Mouse (Mus musculus) limb, embryonic 13.5 days (tissue): Measurements from ENCODE around the gene Ndufs4. TPM values are rescaled to one million over a fixed set of nuclear protein-coding genes. Genes with fewer than 3 reads are reported as not detected.
A peak's percentile ranks its signal among the peaks of the same experiment; 100 is the strongest.

Experiments
- ATAC-seq: fragments of 200-750 bp; cut with Nextera tagmentation; 2 replicates; pipeline ENCODE4 v1.8.0; 2017; ENCODE audit warnings: low read depth, moderate number of reproducible peaks, moderate TSS enrichment; ENCODE audit not compliant: low FRiP score
- H3K27ac ChIP-seq: fragments of 300-500 bp; sonication (generic); 2 replicates; pipeline ENCODE4 v1.5.1; 2015; ENCODE audit warnings: inconsistent platforms, mild to moderate bottlenecking, moderate library complexity
- H3K27me3 ChIP-seq: fragments of 300-500 bp; sonication (generic); 2 replicates; pipeline ENCODE4 v1.6.1; 2015; ENCODE audit warnings: mild to moderate bottlenecking, inconsistent platforms
- H3K36me3 ChIP-seq: fragments of 300-500 bp; sonication (generic); 2 replicates; pipeline ENCODE4 v1.6.1; 2015; ENCODE audit warnings: inconsistent platforms, mild to moderate bottlenecking, moderate library complexity
- H3K4me1 ChIP-seq: fragments of 300-500 bp; sonication (generic); 2 replicates; pipeline ENCODE4 v1.6.1; 2015; ENCODE audit warnings: inconsistent platforms
- H3K4me2 ChIP-seq: fragments of 300-500 bp; sonication (generic); replicated peaks from 2 replicates; pipeline ENCODE4 v1.6.1; 2015; ENCODE audit warnings: inconsistent platforms, mild to moderate bottlenecking, moderate library complexity
- H3K4me3 ChIP-seq: fragments of 300-500 bp; sonication (generic); 2 replicates; pipeline ENCODE4 v1.5.1; 2015; ENCODE audit warnings: moderate library complexity, mild to moderate bottlenecking, inconsistent platforms
- H3K9ac ChIP-seq: fragments of 300-500 bp; sonication (generic); 2 replicates; pipeline ENCODE4 v1.6.1; 2015; ENCODE audit warnings: mild to moderate bottlenecking, inconsistent platforms
- H3K9me3 ChIP-seq: fragments of 300-500 bp; sonication (generic); 2 replicates; pipeline ENCODE4 v1.6.1; 2016; ENCODE audit warnings: inconsistent platforms
- WGBS: fragments of 180-500 bp; shearing (Covaris S2); methylation state at CpG from one replicate; pipeline ENCODE4 v1.1.7; 2015; 5-methylcytosine and 5-hydroxymethylcytosine counted together
- polyA plus RNA-seq: library from polyadenylated mRNA; unstranded; fragments of >200 nt; fragmentation: Nextera tagmentation; extraction: Ambion mirVana; gene quantifications from 2 replicates; pipeline ENCODE4 v1.2.1, GENCODE M21; 2015

The Ndufs4 gene
- polyA plus RNA-seq, 1 experiment from 2014 or later, result 292 TPM

GRCm38 (mm10) chr13:114394784-114395183 is 6.7 kb upstream of the Ndufs4 start:
- Histone ChIP-seq H3K4me3 (no peak overlapping the region), H3K36me3 (no peaks in the 10 kb centered on the region), H3K4me1 (no peaks in the 10 kb centered on the region), H3K9ac (no peak overlapping the region), H3K27me3 (0 out of 2 replicates have a peak, but pooled peaks cover 4% of the 10 kb centered on the region), H3K27ac (no peak overlapping the region), H3K4me2 (no peak overlapping the region), H3K9me3 (no peaks in the 10 kb centered on the region)
- no peak for ATAC-seq
- 96% methylated on average over 2 of the region's 2 CpGs for WGBS

GRCm38 (mm10) chr13:114392501-114392900 is 4.4 kb upstream of the Ndufs4 start:
- no peak for ATAC-seq
- peaks cover 3% of the 10 kb centered on the region; the same call in 1 of the 2 replicates for H3K4me1 ChIP-seq
- no peak overlapping the region for H3K9ac ChIP-seq
- no peak overlapping the region for H3K4me2 ChIP-seq
- no peaks in the 10 kb centered on the region for H3K36me3 ChIP-seq
- H3K27me3 ChIP-seq, result 0 out of 2 replicates have a peak, but pooled peaks cover 4% of the 10 kb centered on the region
- no peak overlapping the region for H3K27ac ChIP-seq
- no peaks in the 10 kb centered on the region for H3K9me3 ChIP-seq
- no peak overlapping the region for H3K4me3 ChIP-seq

GRCm38 (mm10) chr13:114387521-114388171 is 412 bp downstream of the Ndufs4 start:
- ATAC-seq, result peak; percentile 84
- Histone ChIP-seq H3K27ac (peak overlapping the region; percentile 84), H3K4me1 (peaks cover 12% of the 10 kb centered on the region), H3K9ac (peak overlapping the region; percentile 83), H3K27me3 (no peaks in the 10 kb centered on the region), H3K9me3 (no peaks in the 10 kb centered on the region), H3K4me2 (peak overlapping the region; percentile 79), H3K4me3 (peak overlapping the region; percentile 87), H3K36me3 (peaks cover 9% of the 10 kb centered on the region)
- under 1% methylated on average over 37 of the region's 37 CpGs for WGBS

- peak overlapping the region; percentile 83 for H3K9ac ChIP-seq
- peak overlapping the region; percentile 79 for H3K4me2 ChIP-seq
- 0 out of 2 replicates have a peak, but pooled peaks have one; percentile 9 for ATAC-seq
- H3K27me3 ChIP-seq, result no peaks in the 10 kb centered on the region
- no peaks in the 10 kb centered on the region for H3K9me3 ChIP-seq
- peaks cover 15% of the 10 kb centered on the region for H3K36me3 ChIP-seq
- H3K27ac ChIP-seq, result no peak overlapping the region; the same call in 1 of the 2 replicates
- H3K4me3 ChIP-seq, result peak overlapping the region; percentile 87
- 7% methylated on average over 10 of the region's 10 CpGs for WGBS
- peaks cover 12% of the 10 kb centered on the region for H3K4me1 ChIP-seq
Observed at GRCm38 (mm10) chr13:114387074-114387487, 977 bp downstream of the Ndufs4 start.

GRCm38 (mm10) chr13:114376511-114376910 is 11.5 kb downstream of the Ndufs4 start:
- no peak overlapping the region for H3K4me2 ChIP-seq
- no peaks in the 10 kb centered on the region for H3K27me3 ChIP-seq
- H3K9ac ChIP-seq, result no peak overlapping the region
- no peak overlapping the region for H3K4me3 ChIP-seq
- no peak for ATAC-seq
- no peak overlapping the region for H3K27ac ChIP-seq
- 95% methylated on average over 4 of the region's 4 CpGs for WGBS
- no peaks in the 10 kb centered on the region for H3K4me1 ChIP-seq
- H3K9me3 ChIP-seq, result peaks cover 8% of the 10 kb centered on the region; the same call in 1 of the 2 replicates
- H3K36me3 ChIP-seq, result peaks cover 25% of the 10 kb centered on the region

GRCm38 (mm10) chr13:114362086-114362485 is 26.0 kb downstream of the Ndufs4 start:
- no peak overlapping the region for H3K4me2 ChIP-seq
- H3K4me3 ChIP-seq, result no peak overlapping the region
- ATAC-seq, result no peak
- no peaks in the 10 kb centered on the region for H3K4me1 ChIP-seq
- 61% methylated on average over 3 of the region's 3 CpGs for WGBS
- no peak overlapping the region for H3K27ac ChIP-seq
- no peak overlapping the region for H3K9ac ChIP-seq
- H3K36me3 ChIP-seq, result peaks cover 9% of the 10 kb centered on the region
- H3K9me3 ChIP-seq, result no peaks in the 10 kb centered on the region
- no peaks in the 10 kb centered on the region for H3K27me3 ChIP-seq

- 84% methylated on average over 8 of the region's 8 CpGs for WGBS
- Histone ChIP-seq H3K27me3 (no peaks in the 10 kb centered on the region), H3K27ac (no peak overlapping the region), H3K4me2 (no peak overlapping the region), H3K36me3 (peaks cover 7% of the 10 kb centered on the region; the same call in 1 of the 2 replicates), H3K4me1 (peaks cover 3% of the 10 kb centered on the region), H3K9ac (no peak overlapping the region), H3K4me3 (no peak overlapping the region), H3K9me3 (no peaks in the 10 kb centered on the region)
- no peak for ATAC-seq
Observed at GRCm38 (mm10) chr13:114351321-114351946, 36.6 kb downstream of the Ndufs4 start.

GRCm38 (mm10) chr13:114344979-114345712 is 42.9 kb downstream of the Ndufs4 start:
- Histone ChIP-seq H3K36me3 (0 out of 2 replicates have a peak, but pooled peaks cover 4% of the 10 kb centered on the region), H3K4me2 (no peak overlapping the region), H3K9me3 (no peaks in the 10 kb centered on the region), H3K27me3 (no peaks in the 10 kb centered on the region), H3K27ac (no peak overlapping the region), H3K4me1 (peaks cover 10% of the 10 kb centered on the region), H3K9ac (no peak overlapping the region), H3K4me3 (no peak overlapping the region)
- WGBS, result 80% methylated on average over 13 of the region's 13 CpGs
- no peak for ATAC-seq

- WGBS, result 78% methylated on average over 3 of the region's 3 CpGs
- H3K27ac ChIP-seq, result no peak overlapping the region
- no peaks in the 10 kb centered on the region for H3K27me3 ChIP-seq
- H3K9ac ChIP-seq, result no peak overlapping the region
- H3K4me3 ChIP-seq, result no peak overlapping the region
- no peak overlapping the region for H3K4me2 ChIP-seq
- H3K4me1 ChIP-seq, result peaks cover 10% of the 10 kb centered on the region
- ATAC-seq, result no peak
- no peaks in the 10 kb centered on the region for H3K9me3 ChIP-seq
- H3K36me3 ChIP-seq, result 0 out of 2 replicates have a peak, but pooled peaks cover under 1% of the 10 kb centered on the region
Observed at GRCm38 (mm10) chr13:114344220-114344973, 43.7 kb downstream of the Ndufs4 start.

- Histone ChIP-seq H3K9me3 (no peaks in the 10 kb centered on the region), H3K9ac (no peak overlapping the region), H3K27me3 (no peaks in the 10 kb centered on the region), H3K4me3 (no peak overlapping the region), H3K36me3 (no peaks in the 10 kb centered on the region), H3K4me1 (peaks cover 10% of the 10 kb centered on the region), H3K27ac (no peak overlapping the region), H3K4me2 (no peak overlapping the region)
- ATAC-seq, result no peak
- 48% methylated on average over 8 of the region's 8 CpGs for WGBS
Observed at GRCm38 (mm10) chr13:114343001-114343400, 45.1 kb downstream of the Ndufs4 start.

- H3K36me3 ChIP-seq, result peaks cover 9% of the 10 kb centered on the region
- no peak overlapping the region for H3K4me3 ChIP-seq
- no peak overlapping the region for H3K27ac ChIP-seq
- ATAC-seq, result no peak
- 72% methylated on average over 2 of the region's 2 CpGs for WGBS
- no peaks in the 10 kb centered on the region for H3K4me1 ChIP-seq
- H3K27me3 ChIP-seq, result no peaks in the 10 kb centered on the region
- no peak overlapping the region for H3K4me2 ChIP-seq
- H3K9me3 ChIP-seq, result no peaks in the 10 kb centered on the region
- no peak overlapping the region for H3K9ac ChIP-seq
Observed at GRCm38 (mm10) chr13:114319835-114320389, 68.1 kb downstream of the Ndufs4 start.
